Mouse (Mus musculus): ENCODE results near the gene Cnot11.

Cnot11 gene

GRCm38 (mm10) chr1:39534831-39535230 is at the start of gene Cnot11:
TSS of gene Cnot11 (plus strand) at chr1:39534992.
- in situ Hi-C loops (cut with MseI, MboI) = no loop called here

- in situ Hi-C loops (cut with MseI, MboI) = no loop called here
These were observed 47.4 kb upstream of the Cnot11 start for GRCm38 (mm10) chr1:39487370-39487769.

- in situ Hi-C loops (cut with MseI, MboI) = no loop called here
These were observed 41.6 kb upstream of the Cnot11 start for GRCm38 (mm10) chr1:39493165-39493564.

- in situ Hi-C loops (cut with MseI, MboI) = no loop called here
These were observed 41.1 kb upstream of the Cnot11 start for GRCm38 (mm10) chr1:39493664-39494063.

GRCm38 (mm10) chr1:39496995-39497394 is 37.8 kb upstream of the Cnot11 start:
- in situ Hi-C loops (cut with MseI, MboI) = no loop called here

- in situ Hi-C loops (cut with MseI, MboI) = no loop called here
These were observed 37.0 kb upstream of the Cnot11 start for GRCm38 (mm10) chr1:39497748-39498147.

GRCm38 (mm10) chr1:39499485-39499941 is 35.3 kb upstream of the Cnot11 start:
- in situ Hi-C loops (cut with MseI, MboI) = no loop called here

GRCm38 (mm10) chr1:39502817-39503633 is 31.8 kb upstream of the Cnot11 start:
- in situ Hi-C loops (cut with MseI, MboI) = loop anchor here (5.0 to 10.0 kb wide), 2 partner anchors 108 to 111 kb away; no protein-coding TSS in a partner anchor

GRCm38 (mm10) chr1:39504261-39504660 is 30.5 kb upstream of the Cnot11 start:
- in situ Hi-C loops (cut with MseI, MboI) = loop anchor here (5.0 to 10.0 kb wide), 2 partner anchors 109 to 112 kb away; no protein-coding TSS in a partner anchor

- in situ Hi-C loops (cut with MseI, MboI) = loop anchor here in 1 of 2 experiments (10.0 kb wide), 1 partner anchor 111 kb away; no protein-coding TSS in a partner anchor
These were observed 29.2 kb upstream of the Cnot11 start for GRCm38 (mm10) chr1:39505600-39505999.

GRCm38 (mm10) chr1:39511775-39512174 is 23.0 kb upstream of the Cnot11 start:
- in situ Hi-C loops (cut with MseI, MboI) = no loop called here

- in situ Hi-C loops (cut with MseI, MboI) = no loop called here
These were observed 22.6 kb upstream of the Cnot11 start for GRCm38 (mm10) chr1:39512183-39512582.

- in situ Hi-C loops (cut with MseI, MboI) = no loop called here
These were observed 19.3 kb upstream of the Cnot11 start for GRCm38 (mm10) chr1:39515303-39515991.

- in situ Hi-C loops (cut with MseI, MboI) = loop anchor here in 1 of 2 experiments (10.0 kb wide), 2 partner anchors 117 to 517 kb away; no protein-coding TSS in a partner anchor
These were observed 13.5 kb upstream of the Cnot11 start for GRCm38 (mm10) chr1:39521326-39521725.

GRCm38 (mm10) chr1:39522519-39522918 is 12.3 kb upstream of the Cnot11 start:
- in situ Hi-C loops (cut with MseI, MboI) = loop anchor here in 1 of 2 experiments (10.0 kb wide), 2 partner anchors 118 to 518 kb away; no protein-coding TSS in a partner anchor

- in situ Hi-C loops (cut with MseI, MboI) = loop anchor here in 1 of 2 experiments (10.0 kb wide), 2 partner anchors 121 to 521 kb away; no protein-coding TSS in a partner anchor
These were observed 9.0 kb upstream of the Cnot11 start for GRCm38 (mm10) chr1:39525763-39526162.

GRCm38 (mm10) chr1:39526371-39527167 is 8.2 kb upstream of the Cnot11 start:
- in situ Hi-C loops (cut with MseI, MboI) = loop anchor here in 1 of 2 experiments (10.0 kb wide), 2 partner anchors 122 to 522 kb away; no protein-coding TSS in a partner anchor

- in situ Hi-C loops (cut with MseI, MboI) = loop anchor here in 1 of 2 experiments (10.0 kb wide), 2 partner anchors 123 to 523 kb away; no protein-coding TSS in a partner anchor
These were observed 7.4 kb upstream of the Cnot11 start for GRCm38 (mm10) chr1:39527432-39527831.

- in situ Hi-C loops (cut with MseI, MboI) = loop anchor here in 1 of 2 experiments (10.0 kb wide), 2 partner anchors 124 to 524 kb away; no protein-coding TSS in a partner anchor
These were observed 6.5 kb upstream of the Cnot11 start for GRCm38 (mm10) chr1:39528319-39528718.

- in situ Hi-C loops (cut with MseI, MboI) = no loop called here
These were observed 4.4 kb upstream of the Cnot11 start for GRCm38 (mm10) chr1:39530258-39530943.

Data from mouse trophoblast stem cell (cell line).